Mouse (Mus musculus) left cerebral cortex, postnatal 4 days (tissue): ENCODE data around the gene Senp2. TPM values are rescaled to one million over a fixed set of nuclear protein-coding genes. Genes with fewer than 3 reads are reported as not detected.

ENCODE experiments used
- DNase-seq: peaks from one replicate; pipeline ENCODE4 v3.0.0-alpha.2; 2022
- intact Hi-C: fragments of 180-260 bp; cut with DNase I; formaldehyde crosslinking; loops from one replicate; pipeline ENCODE4 v1.15.1; 2025
- total RNA-seq, 2 experiments: library from RNA; stranded (reverse); gene quantifications; 2 replicates each; pipeline ENCODE4 v1.2.3; 2021

Senp2 gene
- total RNA-seq, 2 experiments from 2014 or later, result 60.0 to 62.6 TPM

GRCm38 (mm10) chr16:22015569-22015968 lies 6.3 kb downstream of the Senp2 start:
- no peak for DNase-seq
- intact Hi-C loops, result no loop called here

- DNase-seq, result peak; percentile 11
- intact Hi-C loops, result no loop called here
These were observed 12.8 kb downstream of the Senp2 start for GRCm38 (mm10) chr16:22022122-22022521.

- intact Hi-C loops, result no loop called here
- DNase-seq, result no peak
These were observed 18.2 kb downstream of the Senp2 start for GRCm38 (mm10) chr16:22027474-22027873.

- intact Hi-C loops, result no loop called here
- DNase-seq, result no peak
These were observed 29.3 kb downstream of the Senp2 start for GRCm38 (mm10) chr16:22038554-22038953.

- DNase-seq, result no peak
- intact Hi-C loops, result no loop called here
These were observed 30.7 kb downstream of the Senp2 start for GRCm38 (mm10) chr16:22039978-22040377.

- no peak for DNase-seq
- intact Hi-C loops, result no loop called here
These were observed 34.5 kb downstream of the Senp2 start for GRCm38 (mm10) chr16:22043830-22044229.

- no peak for DNase-seq
- intact Hi-C loops, result no loop called here
These were observed 36.6 kb downstream of the Senp2 start for GRCm38 (mm10) chr16:22045930-22046329.

- no peak for DNase-seq
- intact Hi-C loops, result no loop called here
These were observed 37.6 kb downstream of the Senp2 start for GRCm38 (mm10) chr16:22046739-22047366.

GRCm38 (mm10) chr16:22053411-22053810 lies 44.1 kb downstream of the Senp2 start:
- intact Hi-C loops, result no loop called here
- DNase-seq, result no peak

GRCm38 (mm10) chr16:22057498-22057897 lies 48.2 kb downstream of the Senp2 start:
- intact Hi-C loops, result no loop called here
- no peak for DNase-seq

GRCm38 (mm10) chr16:22058871-22059270 lies 49.6 kb downstream of the Senp2 start:
- no peak for DNase-seq
- intact Hi-C loops, result no loop called here

GRCm38 (mm10) chr16:22060416-22060815 lies 51.1 kb downstream of the Senp2 start:
- no peak for DNase-seq
- intact Hi-C loops, result no loop called here

- no peak for DNase-seq
- intact Hi-C loops, result no loop called here
These were observed 52.4 kb downstream of the Senp2 start for GRCm38 (mm10) chr16:22061555-22062160.

GRCm38 (mm10) chr16:22062284-22062683 lies 53.0 kb downstream of the Senp2 start:
- no peak for DNase-seq
- intact Hi-C loops, result no loop called here

GRCm38 (mm10) chr16:22065536-22065935 lies 56.3 kb downstream of the Senp2 start:
- intact Hi-C loops, result no loop called here
- no peak for DNase-seq

- intact Hi-C loops, result no loop called here
- DNase-seq, result no peak
These were observed 58.1 kb downstream of the Senp2 start for GRCm38 (mm10) chr16:22067406-22067805.

- intact Hi-C loops, result no loop called here
- DNase-seq, result no peak
These were observed 62.1 kb downstream of the Senp2 start for GRCm38 (mm10) chr16:22071361-22071760.

GRCm38 (mm10) chr16:22075067-22075466 lies 65.8 kb downstream of the Senp2 start:
- intact Hi-C loops, result no loop called here
- DNase-seq, result no peak

- intact Hi-C loops, result no loop called here
- no peak for DNase-seq
These were observed 66.7 kb downstream of the Senp2 start for GRCm38 (mm10) chr16:22075829-22076619.

GRCm38 (mm10) chr16:22076620-22076941 lies 67.3 kb downstream of the Senp2 start:
- no peak for DNase-seq
- intact Hi-C loops, result no loop called here

GRCm38 (mm10) chr16:22080125-22080710 lies 70.9 kb downstream of the Senp2 start:
- no peak for DNase-seq
- intact Hi-C loops, result no loop called here

GRCm38 (mm10) chr16:22085411-22085810 lies 76.1 kb downstream of the Senp2 start:
- intact Hi-C loops, result no loop called here
- peak; percentile 89 for DNase-seq
